Mouse (Mus musculus) thymus, postnatal 4 days (tissue): ENCODE results near the gene Zcwpw1.
"Not testable (repeated sequence)": the region's sequence is repeated elsewhere in the genome, so short reads cannot be mapped to it uniquely, and the experiment has no call there.

Source experiments
- DNase-seq: peaks from one replicate; pipeline ENCODE4 v3.0.0; 2021

The Zcwpw1 gene

GRCm38 (mm10) chr5:137836611-137837010 lies 49.0 kb downstream of the Zcwpw1 start:
- DNase-seq: no peak

- DNase-seq: not testable (repeated sequence)
Measured at GRCm38 (mm10) chr5:137837110-137837509, 49.5 kb downstream of the Zcwpw1 start.

- DNase-seq: not testable (repeated sequence)
Measured at GRCm38 (mm10) chr5:137850313-137850712, 62.7 kb downstream of the Zcwpw1 start.

GRCm38 (mm10) chr5:137854907-137855306 lies 67.3 kb downstream of the Zcwpw1 start:
- DNase-seq: not testable (repeated sequence)

GRCm38 (mm10) chr5:137856870-137857269 lies 69.3 kb downstream of the Zcwpw1 start:
- not testable (repeated sequence) for DNase-seq

GRCm38 (mm10) chr5:137857960-137858710 lies 70.5 kb downstream of the Zcwpw1 start, which contains the start of gene Pilrb1:
Gene Pilrb1, minus strand, starts transcription at chr5:137858106.
- not testable (repeated sequence) for DNase-seq

- not testable (repeated sequence) for DNase-seq
Measured at GRCm38 (mm10) chr5:137864008-137864407, 76.4 kb downstream of the Zcwpw1 start.

GRCm38 (mm10) chr5:137868600-137868999 lies 81.0 kb downstream of the Zcwpw1 start:
- not testable (repeated sequence) for DNase-seq

- DNase-seq: not testable (repeated sequence)
Measured at GRCm38 (mm10) chr5:137871644-137872380, 84.2 kb downstream of the Zcwpw1 start, which contains the start of gene Pilrb2. Gene Pilrb2, minus strand, starts transcription at chr5:137871815.
